Mouse (Mus musculus): ENCODE measurements around the gene Areg. TPM values are rescaled to one million over a fixed set of nuclear protein-coding genes. Genes with fewer than 3 reads are reported as not detected.

The Areg gene
- 1 to 10 TPM; 7.2 to 8.1 TPM for polyA plus RNA-seq (2017; shearing (Covaris generic))

DNA sequence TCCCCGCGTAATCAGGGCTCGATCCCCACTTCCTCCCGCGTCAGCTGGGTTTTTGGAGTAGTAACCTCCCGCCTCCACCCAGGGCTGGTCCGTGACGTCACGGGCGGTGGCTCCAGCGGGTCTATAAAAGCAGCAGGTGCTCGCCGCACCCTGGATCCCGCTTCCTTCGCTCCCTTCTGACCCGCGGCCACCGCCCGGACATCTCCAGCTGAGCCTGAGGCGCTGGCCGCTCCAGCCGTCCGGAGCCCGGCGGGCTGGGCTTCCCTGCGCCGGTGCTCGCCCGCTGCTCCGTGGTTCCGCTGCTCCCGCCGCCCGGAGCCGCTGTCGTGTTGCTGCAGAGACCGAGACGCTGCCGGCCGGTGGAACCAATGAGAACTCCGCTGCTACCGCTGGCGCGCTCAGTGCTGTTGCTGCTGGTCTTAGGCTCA lies at the start of gene Areg:
Areg (plus strand) TSS at position 154 of the 428 bp plus-strand sequence.

Other genes with a start within 250 kb of the Areg start
- under 1 TPM in 1 of 2 experiments, not detected in 1; 0.85 TPM for gene Cxcl1, start 248.4 kb upstream of the Areg start, polyA plus RNA-seq (2017; shearing (Covaris generic))
- gene Cxcl2, start 235.7 kb upstream of the Areg start, polyA plus RNA-seq (2017; shearing (Covaris generic)): under 1 TPM in 1 of 2 experiments, not detected in 1; 0.26 TPM
- gene Mthfd2l, start 208.5 kb upstream of the Areg start, polyA plus RNA-seq (2017; shearing (Covaris generic)): 10 to 100 TPM; 12.2 to 13.2 TPM
- under 1 TPM in 1 of 2 experiments, not detected in 1; 0.16 TPM for gene Epgn, start 112.1 kb upstream of the Areg start, polyA plus RNA-seq (2017; shearing (Covaris generic))
- gene Ereg, start 65.0 kb upstream of the Areg start, polyA plus RNA-seq (2017; shearing (Covaris generic)): not detected

All from activated CD4-positive, CD25-positive, alpha-beta regulatory T cell (primary cell).